Mouse (Mus musculus) MEL (cell line): Measurements from ENCODE around the gene Bnc2.

ENCODE experiments used
- BHLHE40 ChIP-seq: IDR thresholded peaks from 2 replicates; pipeline ENCODE4 v1.6.1; 2012; ENCODE audit warnings: low read depth, mild to moderate bottlenecking, inconsistent platforms, low read length, improper control_type of control experiment, borderline replicate concordance
- CTCF ChIP-seq, 3 experiments: IDR thresholded peaks in 2 of 3; conservative IDR thresholded peaks in 1 of 3; 2 replicates each; pipeline ENCODE4 v1.5.1; 2011 to 2012; ENCODE audit warnings: low read length in 3 of 3, low read depth in 2 of 3, mild to moderate bottlenecking in 2 of 3, improper control_type of control experiment in 1 of 3, inconsistent platforms in 1 of 3, mixed read lengths in 1 of 3, moderate library complexity in 1 of 3; ENCODE audit not compliant: control insufficient read depth in 1 of 3, insufficient read depth in 1 of 3, poor library complexity in 1 of 3, severe bottlenecking in 1 of 3
- EP300 ChIP-seq, 2 experiments: IDR thresholded peaks; 2 replicates each; pipeline ENCODE4 v1.6.1; 2011; ENCODE audit warnings: improper control_type of control experiment in 2 of 2, low read length in 2 of 2, low read depth in 1 of 2, mild to moderate bottlenecking in 1 of 2
- HCFC1 ChIP-seq: IDR thresholded peaks from 2 replicates; pipeline ENCODE4 v1.6.1; 2012; ENCODE audit warnings: low read depth, mild to moderate bottlenecking, inconsistent platforms, low read length, improper control_type of control experiment, moderate library complexity
- MAX ChIP-seq: IDR thresholded peaks from 2 replicates; pipeline ENCODE4 v1.6.1; 2011; ENCODE audit warnings: low read length, improper control_type of control experiment
- MAZ ChIP-seq: IDR thresholded peaks from 2 replicates; pipeline ENCODE4 v1.6.1; 2012; ENCODE audit warnings: low read depth, mild to moderate bottlenecking, inconsistent platforms, low read length, improper control_type of control experiment
- MXI1 ChIP-seq: IDR thresholded peaks from 2 replicates; pipeline ENCODE4 v1.6.1; 2011; ENCODE audit warnings: mild to moderate bottlenecking, low read depth, low read length, improper control_type of control experiment
- MYC ChIP-seq: IDR thresholded peaks from 2 replicates; pipeline ENCODE4 v1.6.1; 2011; ENCODE audit warnings: low read depth, mild to moderate bottlenecking, low read length, improper control_type of control experiment, moderate library complexity
- NRF1 ChIP-seq: IDR thresholded peaks from 2 replicates; pipeline ENCODE4 v1.6.1; 2014; ENCODE audit warnings: low read depth, mild to moderate bottlenecking, inconsistent platforms, low read length, improper control_type of control experiment, moderate library complexity; ENCODE audit not compliant: poor library complexity, insufficient read depth, severe bottlenecking
- POLR2A ChIP-seq, 2 experiments: IDR thresholded peaks; 2 replicates each; pipeline ENCODE4 v1.6.1; 2011 to 2012; ENCODE audit warnings: low read length in 2 of 2, mild to moderate bottlenecking in 2 of 2, control low read depth in 1 of 2, improper control_type of control experiment in 1 of 2, low read depth in 1 of 2, moderate library complexity in 1 of 2; ENCODE audit not compliant: control insufficient read depth in 1 of 2, insufficient read depth in 1 of 2, poor library complexity in 1 of 2
- POLR2AphosphoS5 ChIP-seq: IDR thresholded peaks from 2 replicates; pipeline ENCODE4 v1.6.1; 2012; ENCODE audit warnings: low read depth, borderline replicate concordance, mild to moderate bottlenecking, inconsistent platforms, low read length, moderate library complexity, mixed read lengths
- RCOR1 ChIP-seq: IDR thresholded peaks from 2 replicates; pipeline ENCODE4 v1.6.1; 2012; ENCODE audit warnings: low read depth, mild to moderate bottlenecking, inconsistent platforms, low read length, improper control_type of control experiment
- SIN3A ChIP-seq: IDR thresholded peaks from 2 replicates; pipeline ENCODE4 v1.6.1; 2012; ENCODE audit warnings: low read length, improper control_type of control experiment, inconsistent platforms
- USF1 ChIP-seq: IDR thresholded peaks from 2 replicates; pipeline ENCODE4 v1.6.1; 2014; ENCODE audit warnings: low read depth, mild to moderate bottlenecking, inconsistent platforms, low read length, improper control_type of control experiment, moderate library complexity

GRCm38 (mm10) chr4:84269845-84270244 lies 405.2 kb downstream of the Bnc2 start:
- TF ChIP-seq POLR2A (IDR thresholded peaks at IDR 0.05; ENCODE audit: control insufficient read depth in 1 of 2, insufficient read depth in 1 of 2, low read depth in 1 of 2, low read length in 2 of 2, poor library complexity in 1 of 2), result no peak
- no peak for TF ChIP-seq USF1
- TF ChIP-seq CTCF (IDR thresholded peaks at IDR 0.05 in 2 of 3, conservative IDR thresholded peaks at IDR 0.05 in 1 of 3; ENCODE audit: control insufficient read depth in 1 of 3, insufficient read depth in 1 of 3, low read depth in 2 of 3, low read length in 3 of 3, poor library complexity in 1 of 3, severe bottlenecking in 1 of 3), result no peak
- no peak for TF ChIP-seq POLR2AphosphoS5
- no peak for TF ChIP-seq NRF1
- no peak for TF ChIP-seq MAZ
- TF ChIP-seq MAX, result no peak
- no peak for TF ChIP-seq MYC
- no peak for TF ChIP-seq BHLHE40
- TF ChIP-seq MXI1, result no peak
- no peak for TF ChIP-seq SIN3A
- TF ChIP-seq EP300 (IDR thresholded peaks at IDR 0.05; ENCODE audit: low read depth in 1 of 2, low read length in 2 of 2), result no peak
- no peak for TF ChIP-seq HCFC1
- no peak for TF ChIP-seq RCOR1
